Mouse (Mus musculus) C2C12 (cell line): ENCODE data around the gene Vps53.

Experiments
- CTCF ChIP-seq: IDR thresholded peaks from one replicate; pipeline ENCODE4 v1.5.1; 2011; ENCODE audit not compliant: control insufficient read depth, insufficient read depth, insufficient read length
- MYOD1 ChIP-seq: IDR thresholded peaks from one replicate; pipeline ENCODE4 v1.6.1; 2011; ENCODE audit warnings: low read depth; ENCODE audit not compliant: control insufficient read depth, insufficient read length
- MYOG ChIP-seq: IDR thresholded peaks from one replicate; pipeline ENCODE4 v1.6.1; 2011; ENCODE audit not compliant: control insufficient read depth, insufficient read length; ENCODE audit errors: extremely low read depth

DNA sequence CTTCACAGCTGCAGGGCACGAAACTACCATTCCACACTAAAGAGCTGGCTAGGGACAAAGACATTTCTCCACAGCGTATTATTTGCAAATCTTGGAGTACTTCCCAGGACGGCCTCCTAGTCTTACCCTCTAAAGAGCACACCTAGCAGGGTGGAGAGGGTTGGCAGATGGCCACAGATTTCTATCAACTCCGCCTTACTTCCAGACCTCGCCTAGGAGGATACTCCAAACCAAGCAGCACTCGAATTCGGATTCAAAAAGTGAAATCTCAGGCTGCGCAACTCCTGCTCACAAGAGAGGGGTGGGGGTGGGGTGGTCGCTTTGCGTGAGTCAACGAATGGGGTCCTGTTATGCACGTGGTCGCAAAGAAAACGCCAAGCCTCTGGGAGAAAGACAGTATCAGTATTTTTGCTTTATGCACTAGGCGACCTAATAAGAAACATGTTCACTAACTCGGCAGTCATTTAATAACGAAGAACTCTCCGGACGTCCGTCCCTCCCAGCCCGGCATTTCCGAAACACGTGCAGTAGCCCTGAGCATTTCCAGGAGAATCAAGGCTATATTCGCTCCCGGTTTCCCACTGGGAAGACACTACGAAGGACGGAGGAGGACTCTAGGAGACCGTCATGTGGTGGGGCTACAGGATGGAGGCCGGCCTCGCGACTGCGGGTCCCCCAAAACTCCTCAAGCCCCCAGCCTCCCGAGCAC lies 37.4 kb upstream of the Vps53 start:
- TF ChIP-seq CTCF (no peak), MYOG (no peak), MYOD1 (no peak)
